Mouse (Mus musculus) CH12.LX (cell line): ENCODE data around the gene Trmt61a. TPM values are rescaled to one million over a fixed set of nuclear protein-coding genes. Genes with fewer than 3 reads are reported as not detected.

Experiments used
- DNase-seq: peaks from one replicate; pipeline ENCODE4 v3.0.0-alpha.2; 2013; ENCODE audit errors: extremely low read depth
- H3K27ac ChIP-seq: 2 replicates; pipeline ENCODE4 v1.5.1; 2012; ENCODE audit warnings: low read depth, mild to moderate bottlenecking, control low read depth, moderate library complexity; ENCODE audit not compliant: insufficient read depth
- H3K27me3 ChIP-seq: replicated peaks from 2 replicates; pipeline ENCODE3; 2012; ENCODE audit warnings: inconsistent platforms
- H3K36me3 ChIP-seq, 2 experiments: replicated peaks in 1 of 2; 2 replicates each; pipeline versions ENCODE3 to v1.6.1; 2012; ENCODE audit warnings: inconsistent platforms in 1 of 2, low read length in 1 of 2, mild to moderate bottlenecking in 1 of 2, mixed read lengths in 1 of 2, moderate library complexity in 1 of 2; ENCODE audit not compliant: control insufficient read depth in 1 of 2, insufficient read depth in 1 of 2
- H3K4me1 ChIP-seq, 2 experiments: 2 replicates each; pipeline ENCODE4 v1.6.1; 2012; ENCODE audit warnings: inconsistent platforms in 1 of 2, moderate library complexity in 1 of 2; ENCODE audit not compliant: insufficient read depth in 2 of 2, control insufficient read depth in 1 of 2
- H3K4me2 ChIP-seq: 2 replicates; pipeline ENCODE4 v1.6.1; 2012; ENCODE audit warnings: low read depth, mild to moderate bottlenecking, control low read depth; ENCODE audit not compliant: poor library complexity, insufficient read depth, severe bottlenecking
- H3K4me3 ChIP-seq, 3 experiments: fragments of 150-350 bp in 1 of 3; sonication (generic) in 1 of 3; replicated peaks in 1 of 3; 2 replicates each; pipeline versions ENCODE3 to v1.5.1; 2011 to 2012; ENCODE audit warnings: low read depth in 2 of 3, low read length in 2 of 3, mild to moderate bottlenecking in 2 of 3, moderate library complexity in 2 of 3, control low read depth in 1 of 3, improper control_type of control experiment in 1 of 3, inconsistent platforms in 1 of 3, mixed read lengths in 1 of 3; ENCODE audit not compliant: poor library complexity in 1 of 3
- H3K79me2 ChIP-seq: replicated peaks from 2 replicates; pipeline ENCODE4 v1.6.1; 2012; ENCODE audit warnings: mild to moderate bottlenecking, moderate library complexity; ENCODE audit not compliant: control insufficient read depth, poor library complexity, insufficient read depth, severe bottlenecking; ENCODE audit errors: extremely low read depth
- H3K9ac ChIP-seq: 2 replicates; pipeline ENCODE4 v1.6.1; 2012; ENCODE audit warnings: low read depth, mild to moderate bottlenecking, control low read depth, moderate library complexity; ENCODE audit not compliant: insufficient read depth
- H3K9me3 ChIP-seq: replicated peaks from 2 replicates; pipeline ENCODE3; 2012; ENCODE audit warnings: low read length, inconsistent platforms, mixed read lengths
- CHD2 ChIP-seq: IDR thresholded peaks from 2 replicates; pipeline ENCODE4 v1.6.1; 2011; ENCODE audit warnings: low read length, improper control_type of control experiment
- CTCF ChIP-seq, 2 experiments: IDR thresholded peaks in 1 of 2; conservative IDR thresholded peaks in 1 of 2; 2 replicates each; pipeline ENCODE4 v1.5.1; 2011 to 2012; ENCODE audit warnings: low read depth in 2 of 2, low read length in 2 of 2, improper control_type of control experiment in 1 of 2, inconsistent platforms in 1 of 2, mild to moderate bottlenecking in 1 of 2, moderate library complexity in 1 of 2
- ELF1 ChIP-seq: IDR thresholded peaks from 2 replicates; pipeline ENCODE4 v1.6.1; 2014; ENCODE audit warnings: low read depth, mild to moderate bottlenecking, inconsistent platforms, low read length, improper control_type of control experiment
- EP300 ChIP-seq: IDR thresholded peaks from 2 replicates; pipeline ENCODE4 v1.6.1; 2011; ENCODE audit warnings: low read length, improper control_type of control experiment
- ETS1 ChIP-seq: conservative IDR thresholded peaks from 2 replicates; pipeline ENCODE4 v1.6.1; 2012; ENCODE audit warnings: low read depth, mild to moderate bottlenecking, inconsistent platforms, low read length, improper control_type of control experiment, moderate library complexity
- GABPA ChIP-seq: IDR thresholded peaks from 2 replicates; pipeline ENCODE4 v1.6.1; 2012; ENCODE audit warnings: low read depth, low read length, improper control_type of control experiment, inconsistent platforms; ENCODE audit not compliant: insufficient replicate concordance
- IRF4 ChIP-seq: IDR thresholded peaks from 2 replicates; pipeline ENCODE4 v1.6.1; 2014; ENCODE audit warnings: low read depth, mild to moderate bottlenecking, inconsistent platforms, low read length, improper control_type of control experiment
- JUN ChIP-seq: IDR thresholded peaks from 2 replicates; pipeline ENCODE4 v1.6.1; 2011; ENCODE audit warnings: low read depth, mild to moderate bottlenecking, low read length, improper control_type of control experiment, moderate library complexity; ENCODE audit not compliant: insufficient read depth
- JUND ChIP-seq: conservative IDR thresholded peaks from 2 replicates; pipeline ENCODE4 v1.6.1; 2011; ENCODE audit warnings: low read depth, low read length, improper control_type of control experiment
- KAT2A ChIP-seq: IDR thresholded peaks from 2 replicates; pipeline ENCODE4 v1.6.1; 2012; ENCODE audit warnings: low read length, improper control_type of control experiment, inconsistent platforms; ENCODE audit not compliant: insufficient replicate concordance
- MAFK ChIP-seq: IDR thresholded peaks from 2 replicates; pipeline ENCODE4 v1.6.1; 2011; ENCODE audit warnings: low read length, improper control_type of control experiment; ENCODE audit not compliant: insufficient replicate concordance
- MAX ChIP-seq: IDR thresholded peaks from 2 replicates; pipeline ENCODE4 v1.6.1; 2011; ENCODE audit warnings: low read length, improper control_type of control experiment
- MAZ ChIP-seq: IDR thresholded peaks from 2 replicates; pipeline ENCODE4 v1.6.1; 2012; ENCODE audit warnings: low read depth, mild to moderate bottlenecking, inconsistent platforms, low read length, improper control_type of control experiment, moderate library complexity
- MYC ChIP-seq: IDR thresholded peaks from 2 replicates; pipeline ENCODE4 v1.6.1; 2011; ENCODE audit warnings: low read depth, mild to moderate bottlenecking, improper control_type of control experiment, low read length
- NRF1 ChIP-seq: IDR thresholded peaks from 2 replicates; pipeline ENCODE4 v1.6.1; 2014; ENCODE audit warnings: low read depth, mild to moderate bottlenecking, inconsistent platforms, low read length, improper control_type of control experiment, moderate library complexity
- PAX5 ChIP-seq: IDR thresholded peaks from 2 replicates; pipeline ENCODE4 v1.6.1; 2012; ENCODE audit warnings: low read length, inconsistent platforms, mixed read lengths
- POLR2A ChIP-seq: IDR thresholded peaks from 2 replicates; pipeline ENCODE4 v1.6.1; 2011; ENCODE audit warnings: low read depth, mild to moderate bottlenecking, improper control_type of control experiment, low read length
- POLR2AphosphoS2 ChIP-seq: IDR thresholded peaks from 2 replicates; pipeline ENCODE4 v1.6.1; 2011; ENCODE audit warnings: low read depth, low read length, improper control_type of control experiment
- RAD21 ChIP-seq: IDR thresholded peaks from 2 replicates; pipeline ENCODE4 v1.6.1; 2011; ENCODE audit warnings: low read depth, mild to moderate bottlenecking, low read length, improper control_type of control experiment, moderate library complexity
- TBP ChIP-seq: conservative IDR thresholded peaks from 2 replicates; pipeline ENCODE4 v1.6.1; 2011; ENCODE audit warnings: low read depth, low read length, improper control_type of control experiment
- TCF12 ChIP-seq: IDR thresholded peaks from 2 replicates; pipeline ENCODE4 v1.6.1; 2014; ENCODE audit warnings: low read depth, mild to moderate bottlenecking, inconsistent platforms, low read length, improper control_type of control experiment
- USF2 ChIP-seq: conservative IDR thresholded peaks from 2 replicates; pipeline ENCODE4 v1.6.1; 2011; ENCODE audit warnings: low read depth, low read length, improper control_type of control experiment
- ZC3H11A ChIP-seq: IDR thresholded peaks from 2 replicates; pipeline ENCODE4 v1.6.1; 2012; ENCODE audit warnings: low read depth, mild to moderate bottlenecking, inconsistent platforms, low read length, improper control_type of control experiment
- ZKSCAN1 ChIP-seq: IDR thresholded peaks from 2 replicates; pipeline ENCODE4 v1.6.1; 2012; ENCODE audit warnings: low read depth, inconsistent platforms, low read length, improper control_type of control experiment, borderline replicate concordance
- ZMIZ1 ChIP-seq: IDR thresholded peaks from 2 replicates; pipeline ENCODE4 v1.6.1; 2012; ENCODE audit warnings: low read depth, mild to moderate bottlenecking, inconsistent platforms, low read length, improper control_type of control experiment
- dilution Hi-C: fragments of 300-500 bp; cut with MboI; formaldehyde crosslinking; loops from 2 replicates; pipeline ENCODE4 v1.14.3; 2020; ENCODE audit warnings: low sequenced_read_pairs; ENCODE audit not compliant: extremely low pct_unique_long_range_greater_than_20kb, extremely low pct_ligation_motif_present
- in situ Hi-C: fragments of 300-500 bp; cut with MboI; formaldehyde crosslinking; loops from 3 replicates; pipeline ENCODE4 v1.14.3; 2019; ENCODE audit warnings: low sequenced_read_pairs, low pct_ligation_motif_present, low pct_unique_long_range_greater_than_20kb, mixed read lengths
- polyA plus RNA-seq: library from polyadenylated mRNA; unstranded; fragments of >175 nt; gene quantifications from 2 replicates; pipeline ENCODE4 v1.2.1, GENCODE M21; 2012; ENCODE audit warnings: low read depth; ENCODE audit not compliant: insufficient read length
- total RNA-seq, 2 experiments: library from RNA; depleted of rRNA; stranded (reverse); fragments of 300-350 nt in 1 of 2; fragments of >200 nt in 1 of 2; gene quantifications; 2 replicates each; pipeline ENCODE4 v1.2.3; 2012 to 2014

Trmt61a gene
- total and polyA plus RNA-seq, 3 experiments = 21.8 to 37.4 (median 34.1) TPM

GRCm38 (mm10) chr12:111724638-111725337, 46.9 kb downstream of the Trmt61a start:
- DNase-seq = no peak
- H3K9ac ChIP-seq = no peak overlapping the region
- no peak overlapping the region for H3K4me3 ChIP-seq
- H3K4me1 ChIP-seq = peaks cover 0 to 5% of the 10 kb centered on the region in 2 experiments; a peak in 1 of 4 replicates
- no peaks in the 10 kb centered on the region for H3K27me3 ChIP-seq
- TF ChIP-seq POLR2AphosphoS2 (no peak), EP300 (no peak), ZMIZ1 (no peak), TCF12 (no peak), MAZ (no peak), MAFK (no peak), MYC (no peak), USF2 (no peak), IRF4 (no peak), PAX5 (no peak), RAD21 (no peak), CTCF (conservative IDR thresholded peaks at IDR 0.05 in 1 of 2, IDR thresholded peaks at IDR 0.05 in 1 of 2; ENCODE audit: low read depth in 2 of 2, low read length in 2 of 2) (no peak), POLR2A (no peak), JUN (no peak), KAT2A (no peak), ELF1 (no peak), TBP (no peak), ZKSCAN1 (no peak)
- in situ Hi-C loops = no loop called here
- dilution Hi-C loops = no loop called here
- no peak overlapping the region for H3K4me2 ChIP-seq
- no peak overlapping the region for H3K27ac ChIP-seq
- H3K36me3 ChIP-seq = peaks cover 39 to 73% of the 10 kb centered on the region in 2 experiments
- H3K79me2 ChIP-seq = no peaks in the 10 kb centered on the region
- peaks cover under 1% of the 10 kb centered on the region for H3K9me3 ChIP-seq

GRCm38 (mm10) chr12:111725338-111726121, 47.6 kb downstream of the Trmt61a start:
- TF ChIP-seq MAZ (no peak), POLR2AphosphoS2 (no peak), ZC3H11A (no peak), GABPA (no peak), TBP (no peak), MAX (no peak), NRF1 (no peak), CHD2 (no peak), KAT2A (no peak), TCF12 (no peak), ETS1 (no peak), JUND (no peak)
- Histone ChIP-seq H3K4me1 (no peaks in the 10 kb centered on the region), H3K36me3 (peaks cover 45 to 70% of the 10 kb centered on the region in 2 experiments)

More at GRCm38 (mm10) chr12:111725338-111726121, 47.6 kb downstream of the Trmt61a start:
- H3K9ac ChIP-seq = no peak overlapping the region
- no peak overlapping the region for H3K4me2 ChIP-seq
- DNase-seq = no peak
- peaks cover 2% of the 10 kb centered on the region for H3K9me3 ChIP-seq
- dilution Hi-C loops (no loop called here), in situ Hi-C loops (no loop called here)
- H3K79me2 ChIP-seq = no peaks in the 10 kb centered on the region
- no peak overlapping the region for H3K4me3 ChIP-seq
- H3K27me3 ChIP-seq = no peaks in the 10 kb centered on the region
- no peak overlapping the region for H3K27ac ChIP-seq
